Mouse (Mus musculus) ES-Bruce4 (cell line): ENCODE measurements around the gene B9d1.

Experiments used
- CTCF ChIP-seq: IDR thresholded peaks from one replicate; pipeline ENCODE4 v1.8.1; 2011; ENCODE audit warnings: low read depth, low read length
- EP300 ChIP-seq: IDR thresholded peaks from 2 replicates; pipeline ENCODE4 v1.6.1; 2011; ENCODE audit warnings: low read depth, low read length; ENCODE audit not compliant: insufficient read depth
- POLR2A ChIP-seq: IDR thresholded peaks from one replicate; pipeline ENCODE4 v1.8.1; 2011; ENCODE audit warnings: low read length; ENCODE audit not compliant: insufficient read depth

DNA sequence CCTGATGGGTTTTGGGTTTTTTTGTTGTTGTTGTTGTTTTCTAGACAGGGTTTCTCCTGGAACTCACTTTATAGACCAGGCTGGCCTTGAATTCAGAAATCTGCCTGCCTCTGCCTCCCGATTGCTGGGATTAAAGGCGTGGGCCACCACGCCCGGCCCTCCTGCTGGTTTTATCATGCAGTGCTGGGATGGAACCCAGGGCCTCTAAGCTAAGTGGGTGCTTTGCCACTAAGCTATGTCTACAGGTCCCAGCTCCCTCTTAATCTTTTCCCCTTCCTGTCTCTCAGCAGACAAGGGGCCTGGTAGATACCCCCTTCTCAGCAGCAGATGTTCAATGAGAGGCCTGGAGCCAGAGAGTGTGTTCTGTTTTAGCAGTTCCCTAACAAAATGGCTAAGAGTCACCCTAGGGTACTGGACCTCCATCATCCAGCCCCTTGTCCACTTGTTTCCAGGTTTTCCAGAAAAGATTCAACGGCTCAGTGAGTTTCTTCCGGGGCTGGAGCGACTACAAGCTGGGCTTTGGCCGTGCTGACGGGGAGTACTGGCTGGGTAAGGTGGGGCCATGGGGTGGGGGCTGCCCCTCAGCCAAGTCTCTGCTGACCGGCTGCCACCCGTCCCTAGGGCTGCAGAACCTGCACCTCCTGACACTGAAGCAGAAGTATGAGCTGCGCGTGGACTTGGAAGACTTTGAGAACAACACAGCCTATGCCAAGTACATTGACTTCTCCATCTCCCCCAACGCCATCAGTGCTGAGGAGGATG, 18.3 kb upstream of the B9d1 start:
- TF ChIP-seq CTCF (no peak), POLR2A (no peak), EP300 (no peak)
